ENCODE assay signal across 8 mouse cellular contexts in genomic region chr9:73040080-73040479, GRCm38 (mm10). TPM values are rescaled to one million over a fixed set of nuclear protein-coding genes. Genes with fewer than 3 reads are reported as not detected.
A peak's percentile ranks its signal among the peaks of the same experiment; 100 is the strongest.
DNase-seq lines count a peak whose midpoint lies in the region; ATAC-seq and TF ChIP-seq lines count a peak whose summit lies in the region.

Gene Pigb (minus strand): TSS chr9:73040378.

- WGBS in thymus, adult 2 months: 26% methylated on average over 6 of the region's 6 CpGs
- WGBS in midbrain, embryonic 12.5 days: 31% methylated on average over 6 of the region's 6 CpGs

- H3K4me2 ChIP-seq in midbrain, embryonic 12.5 days (replicated peaks): peak within 1 kb of the TSS; percentile 91

- H3K9me3 ChIP-seq in midbrain, embryonic 12.5 days: no peaks in the 10 kb centered on the region

- TF ChIP-seq POLR2A in thymus, adult 2 months (IDR thresholded peaks at IDR 0.05; ENCODE audit: control insufficient read depth, extremely low read depth, insufficient read depth, low read length, poor library complexity): no peak

- peak within 1 kb of the TSS; percentile 71 for H3K4me3 ChIP-seq in thymus, adult 2 months (ENCODE audit: control insufficient read depth, insufficient read depth, low read length)
- peak within 1 kb of the TSS; percentile 84 for H3K4me3 ChIP-seq in midbrain, embryonic 12.5 days

- no peaks in the 10 kb centered on the region for H3K27me3 ChIP-seq in thymus, adult 2 months (ENCODE audit: control insufficient read depth, insufficient read depth, low read length)
- H3K27me3 ChIP-seq in midbrain, embryonic 12.5 days: 0 out of 2 replicates have a peak, but pooled peaks cover 4% of the 10 kb centered on the region

- H3K36me3 ChIP-seq in thymus, adult 2 months (ENCODE audit: control insufficient read depth, insufficient read depth, low read length): no peaks in the 10 kb centered on the region
- H3K36me3 ChIP-seq in midbrain, embryonic 12.5 days: no peaks in the 10 kb centered on the region

- DNase-seq in frontal cortex, adult 2 months (ENCODE audit: extremely low spot score in 1 of 2, low spot score in 1 of 2): no peak
- DNase-seq in frontal cortex, postnatal 10 days (ENCODE audit: low spot score in 2 of 2): no peak
- DNase-seq in thymus, adult 2 months: peak; percentile 3
- no peak for DNase-seq in thymus, postnatal 25 days
- no peak for DNase-seq in spleen, postnatal 36 days (ENCODE audit: low spot score in 2 of 2)
- no peak for DNase-seq in cerebellum, adult 18-20 months

- ATAC-seq in inflammation-experienced regulatory T-cells, adult 6 months: no peak
- no peak for ATAC-seq in midbrain, embryonic 12.5 days (ENCODE audit: low FRiP score, low read depth)

- no peak within 1 kb of the TSS; the same call in 1 of the 2 replicates for H3K27ac ChIP-seq in thymus, adult 2 months (ENCODE audit: control insufficient read depth, insufficient read depth, low read length)
- H3K27ac ChIP-seq in midbrain, embryonic 12.5 days (replicated peaks): peak within 1 kb of the TSS; percentile 66

- TF ChIP-seq CTCF in thymus, adult 2 months (IDR thresholded peaks at IDR 0.05; ENCODE audit: borderline replicate concordance, control insufficient read depth, extremely low read depth, insufficient read depth, low read length, poor library complexity): no peak

- peaks cover 6% of the 10 kb centered on the region; the same call in 1 of the 2 replicates for H3K4me1 ChIP-seq in thymus, adult 2 months (replicated peaks; ENCODE audit: control insufficient read depth, insufficient read depth, low read length)
- H3K4me1 ChIP-seq in midbrain, embryonic 12.5 days: peaks cover 27% of the 10 kb centered on the region

- H3K9ac ChIP-seq in midbrain, embryonic 12.5 days (replicated peaks): peak within 1 kb of the TSS; percentile 83

RNA-seq across cellular contexts. Expression of gene Pigb, which starts in this region (rescaled TPM):
- polyA plus RNA-seq in frontal cortex, adult 2 months (2012; rRNA removed): 18.3 and 24.3 TPM in 2 replicates
- polyA plus RNA-seq in thymus, adult 2 months (2012; rRNA removed): 8.2 and 11.7 TPM in 2 replicates
- polyA plus RNA-seq in inflammation-experienced regulatory T-cells, adult 6 months (2017; shearing (Covaris generic)): 10 to 100 TPM; 12.0 to 19.6 (median 15.1) TPM
- 12.6 TPM in 2 replicates for polyA plus RNA-seq in midbrain, embryonic 12.5 days (2016; fragmentation: Nextera tagmentation; extraction: Ambion mirVana)
